Mouse (Mus musculus) cerebellum, adult 2 months (tissue): Measurements from ENCODE around the gene Mrpl24.

Experiments used
- CTCF ChIP-seq: fragments of 200-500 bp; IDR thresholded peaks from 2 replicates; pipeline ENCODE4 v1.5.1; 2011; ENCODE audit warnings: low read depth, mild to moderate bottlenecking, control low read depth, low read length, moderate library complexity, borderline replicate concordance; ENCODE audit not compliant: insufficient read depth
- POLR2A ChIP-seq: fragments of 200-500 bp; IDR thresholded peaks from 2 replicates; pipeline ENCODE4 v1.6.1; 2011; ENCODE audit warnings: low read length, control low read depth, borderline replicate concordance; ENCODE audit not compliant: insufficient read depth

GRCm38 (mm10) chr3:87910573-87911141, 8.6 kb upstream of the Mrpl24 start:
- TF ChIP-seq CTCF = no peak
- TF ChIP-seq POLR2A = no peak
